Mouse (Mus musculus): ENCODE results near the gene Grk6.
A peak's percentile ranks its signal among the peaks of the same experiment; 100 is the strongest.

- no peak for TF ChIP-seq CTCF (IDR thresholded peaks at IDR 0.05; ENCODE audit: control insufficient read depth, insufficient read depth, insufficient replicate concordance, low read depth, low read length)
- TF ChIP-seq POLR2A (IDR thresholded peaks at IDR 0.05; ENCODE audit: control insufficient read depth, low read depth, low read length) = peak; percentile 55
Observed at GRCm38 (mm10) chr13:55464027-55464884, 19.4 kb downstream of the Grk6 start, which contains the start of gene Prr7.

Measured in testis, adult 2 months (tissue).